Mouse (Mus musculus): ENCODE measurements around the gene Gimap9.

- TF ChIP-seq CTCF (IDR thresholded peaks at IDR 0.05; ENCODE audit: low read depth) (no peak), EP300 (optimal IDR thresholded peaks at IDR 0.05) (no peak)
These were observed 3.8 kb downstream of the Gimap9 start for GRCm38 (mm10) chr6:48679701-48680100.

All from stomach, postnatal 0 days (tissue).